Mouse (Mus musculus): ENCODE measurements around the gene Cdk20.

Cdk20 gene

GRCm38 (mm10) chr13:64432017-64432995 is at the start of gene Cdk20:
Gene Cdk20 (plus strand): TSS chr13:64432314.
- DNase-seq (ENCODE audit: low read depth, low spot score) = peak; percentile 93

DNA sequence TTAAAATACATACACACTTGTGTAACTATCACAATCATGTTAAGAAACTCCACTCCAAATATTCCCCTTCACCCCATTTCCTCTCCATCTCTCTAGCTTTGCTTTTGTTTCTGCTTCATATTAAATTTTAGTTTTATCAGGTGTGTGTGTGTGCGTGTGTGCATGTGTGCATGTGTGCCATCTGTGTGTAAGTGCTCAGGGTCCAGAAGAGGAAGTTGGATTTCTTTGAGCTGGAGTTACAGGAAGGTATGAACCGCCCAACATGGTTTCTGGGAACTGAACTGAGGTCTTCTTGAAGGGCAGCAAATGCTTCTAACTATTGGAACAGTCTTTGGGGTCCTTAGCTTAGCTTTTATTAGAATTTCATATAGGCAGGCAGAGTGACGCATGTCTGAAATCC is 47.2 kb upstream of the Cdk20 start:
- no peak for DNase-seq (ENCODE audit: low read depth, low spot score)

- DNase-seq (ENCODE audit: low read depth, low spot score) = no peak
These were observed 46.1 kb upstream of the Cdk20 start for GRCm38 (mm10) chr13:64386048-64386447.

DNA sequence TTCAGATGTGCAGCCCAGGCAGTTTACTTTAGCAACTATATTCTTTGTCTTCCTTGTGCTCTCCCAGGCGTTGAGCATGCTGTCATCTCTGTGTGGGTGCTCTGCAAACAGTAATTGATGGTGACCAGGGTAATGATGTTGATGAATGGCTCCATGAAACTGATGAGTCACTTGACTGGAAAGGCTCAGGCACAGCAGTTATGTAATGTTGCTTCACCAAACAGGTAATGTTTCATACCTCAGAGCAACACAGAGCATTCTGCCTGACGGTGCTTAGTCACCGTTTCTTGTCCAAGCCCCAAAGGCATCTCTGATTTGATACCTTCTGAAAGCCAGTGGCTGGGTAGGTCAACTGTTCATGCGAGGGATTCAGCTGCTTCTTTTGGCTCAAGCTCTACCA is 43.7 kb upstream of the Cdk20 start:
- DNase-seq (ENCODE audit: low read depth, low spot score) = no peak

DNA sequence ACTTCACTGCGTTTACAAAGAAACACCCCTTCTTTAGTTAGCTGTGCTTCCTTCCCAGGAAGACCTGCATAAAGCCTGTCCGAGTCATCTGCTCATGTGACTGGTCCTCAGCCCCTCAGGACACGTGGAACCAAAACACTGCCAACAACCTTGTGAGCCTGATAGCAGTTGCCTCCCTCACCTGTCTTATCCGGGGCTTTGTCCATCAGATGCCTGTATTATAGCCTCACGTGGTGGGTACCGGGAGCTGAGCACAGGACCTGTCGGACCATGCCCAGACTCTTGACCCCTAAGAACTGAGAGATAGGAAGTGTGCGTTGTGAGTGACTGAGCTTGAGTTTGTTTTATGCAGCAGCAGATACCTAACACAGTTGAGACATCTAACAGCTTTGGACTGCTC is 35.1 kb upstream of the Cdk20 start:
- no peak for DNase-seq (ENCODE audit: low read depth, low spot score)

- DNase-seq (ENCODE audit: low read depth, low spot score) = no peak
These were observed 34.0 kb upstream of the Cdk20 start for GRCm38 (mm10) chr13:64398065-64398464.

GRCm38 (mm10) chr13:64399906-64400305 is 32.2 kb upstream of the Cdk20 start:
- DNase-seq (ENCODE audit: low read depth, low spot score) = no peak

- DNase-seq (ENCODE audit: low read depth, low spot score) = no peak
These were observed 31.2 kb upstream of the Cdk20 start for GRCm38 (mm10) chr13:64400801-64401361.

DNA sequence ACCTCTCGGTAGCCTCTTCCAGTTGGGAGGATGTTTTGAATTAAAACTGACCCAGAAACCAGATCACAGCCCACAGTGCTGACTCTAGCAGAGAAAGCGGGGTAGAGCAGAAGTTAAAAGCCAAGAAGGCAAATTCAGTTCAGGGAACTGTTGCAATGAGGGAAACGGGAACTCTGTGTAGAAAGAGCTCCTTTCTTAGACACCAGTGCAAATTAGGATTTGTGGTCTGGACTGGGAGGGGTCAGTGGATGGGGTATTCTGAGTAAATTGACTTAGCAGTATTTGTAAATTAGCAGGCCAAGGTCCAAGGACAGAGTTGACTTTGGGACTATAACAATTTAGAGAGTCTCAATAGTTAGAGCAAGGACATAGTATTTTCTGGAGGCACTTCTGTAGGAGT is 30.1 kb upstream of the Cdk20 start:
- no peak for DNase-seq (ENCODE audit: low read depth, low spot score)

DNA sequence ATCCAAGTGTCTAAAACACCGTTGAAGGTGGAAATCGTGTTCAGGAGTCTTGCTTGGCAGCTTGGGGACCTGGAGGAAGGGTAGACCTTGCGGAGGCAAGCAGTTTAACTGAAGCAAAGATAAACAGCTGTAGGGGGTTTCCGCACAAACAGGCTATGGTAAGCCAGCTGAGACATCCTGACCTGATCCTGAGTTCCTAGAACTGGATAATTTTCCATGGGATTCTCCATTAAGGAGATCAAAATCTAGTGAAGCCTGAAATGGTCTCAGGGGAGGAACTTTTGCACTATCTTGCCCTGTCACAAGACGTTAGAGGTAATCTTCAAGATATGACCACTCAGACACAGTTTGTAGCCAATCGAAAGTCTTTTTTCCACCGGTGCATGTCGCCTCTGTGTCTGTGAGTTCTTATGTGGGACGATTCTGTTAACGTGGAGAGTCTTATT is 29.6 kb upstream of the Cdk20 start:
- no peak for DNase-seq (ENCODE audit: low read depth, low spot score)

GRCm38 (mm10) chr13:64402951-64403460 is 29.1 kb upstream of the Cdk20 start:
- no peak for DNase-seq (ENCODE audit: low read depth, low spot score)

GRCm38 (mm10) chr13:64403519-64403918 is 28.6 kb upstream of the Cdk20 start:
- DNase-seq (ENCODE audit: low read depth, low spot score) = no peak

- DNase-seq (ENCODE audit: low read depth, low spot score) = no peak
These were observed 26.6 kb upstream of the Cdk20 start for GRCm38 (mm10) chr13:64405550-64405949.

GRCm38 (mm10) chr13:64407992-64408391 is 24.1 kb upstream of the Cdk20 start:
- no peak for DNase-seq (ENCODE audit: low read depth, low spot score)

GRCm38 (mm10) chr13:64410604-64411003 is 21.5 kb upstream of the Cdk20 start:
- DNase-seq (ENCODE audit: low read depth, low spot score) = no peak

GRCm38 (mm10) chr13:64411282-64411681 is 20.8 kb upstream of the Cdk20 start:
- DNase-seq (ENCODE audit: low read depth, low spot score) = no peak

- DNase-seq (ENCODE audit: low read depth, low spot score) = no peak
These were observed 19.3 kb upstream of the Cdk20 start for GRCm38 (mm10) chr13:64412752-64413257.

DNA sequence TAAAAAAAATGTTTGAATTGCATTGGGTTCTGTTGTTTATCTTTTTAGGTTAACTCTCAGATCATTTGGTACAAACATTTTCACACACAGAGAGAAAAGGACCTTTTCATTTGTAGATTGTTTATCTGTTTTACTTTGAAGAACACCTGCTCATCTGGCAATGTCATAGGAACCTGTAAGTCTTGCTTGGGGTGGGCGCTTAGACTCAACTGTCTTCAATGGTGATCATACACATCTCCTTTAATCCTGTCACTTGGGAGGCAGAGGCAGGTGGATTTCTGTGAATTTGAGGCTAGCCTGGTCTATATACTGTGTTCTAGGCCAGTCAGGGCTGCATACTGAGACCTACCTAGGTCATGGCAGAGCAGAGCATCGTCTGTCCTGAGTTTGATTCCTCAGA is 16.5 kb upstream of the Cdk20 start:
- no peak for DNase-seq (ENCODE audit: low read depth, low spot score)

DNA sequence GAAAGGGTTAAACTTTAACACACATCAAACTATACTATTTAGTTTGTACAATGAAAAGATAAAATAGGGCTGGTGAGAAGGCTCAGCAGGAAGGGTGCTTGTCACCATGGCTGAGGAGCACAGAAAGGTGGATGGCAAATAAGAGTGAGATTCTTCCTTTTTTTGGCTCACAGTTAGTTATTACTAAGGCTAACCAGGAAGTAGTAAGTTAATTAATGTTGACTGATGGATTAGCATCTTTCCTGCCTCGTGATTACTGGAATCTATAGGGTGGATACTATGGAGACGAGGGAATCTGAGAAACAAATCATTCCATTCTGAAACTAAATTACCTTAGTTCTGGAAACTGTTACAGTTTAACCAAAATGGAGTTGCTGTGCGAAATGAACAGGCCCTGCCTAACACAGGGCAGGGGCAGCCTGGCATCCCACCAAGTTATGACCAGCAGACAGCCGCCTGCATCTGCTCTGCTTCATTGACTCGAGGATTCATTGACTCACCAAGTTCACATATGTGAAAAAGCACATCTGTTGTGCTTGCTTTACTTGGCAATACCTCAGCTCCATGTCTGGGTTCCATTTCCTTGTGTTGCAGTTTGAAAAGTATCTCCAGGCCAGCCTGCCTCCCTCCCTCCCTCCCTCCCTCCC is 15.0 kb upstream of the Cdk20 start:
- no peak for DNase-seq (ENCODE audit: low read depth, low spot score)

DNA sequence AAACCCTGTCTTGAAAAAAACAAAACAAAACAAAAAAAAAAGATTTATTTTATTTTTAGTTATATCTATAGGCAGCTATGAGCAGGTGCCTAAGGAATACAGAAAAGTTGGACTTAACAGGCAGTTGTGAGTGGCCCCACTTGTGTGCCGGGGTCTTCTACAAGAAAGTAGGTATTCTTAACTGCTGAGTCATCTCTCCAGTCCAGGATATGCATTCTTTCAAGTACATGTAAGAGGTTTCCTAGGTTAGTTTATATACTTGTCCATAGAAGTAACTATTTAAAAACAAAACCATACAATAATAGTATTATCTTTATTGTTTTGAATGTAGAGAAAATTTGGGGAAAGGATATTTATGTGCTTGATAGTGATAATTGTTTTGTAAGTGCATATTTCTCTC is 11.3 kb upstream of the Cdk20 start:
- DNase-seq (ENCODE audit: low read depth, low spot score) = no peak

DNA sequence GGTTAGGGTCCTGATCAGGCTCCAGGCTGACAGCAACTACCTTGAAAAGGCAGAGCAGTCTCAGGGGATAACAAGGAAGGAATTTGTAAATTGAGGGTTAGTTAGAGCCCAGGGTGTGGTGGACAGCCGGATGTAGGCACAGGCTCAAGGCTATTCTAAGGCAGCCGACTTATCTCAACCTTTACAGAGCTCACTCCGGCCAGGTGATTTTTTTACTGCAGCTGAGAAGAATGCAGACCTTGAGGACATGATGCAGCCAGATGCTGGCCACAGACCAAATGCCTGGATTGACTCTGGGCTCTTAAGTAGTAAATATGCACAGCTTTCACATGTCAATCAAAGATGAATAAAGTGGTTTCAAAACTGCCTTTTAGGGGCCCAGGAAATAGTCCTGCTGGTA is 10.7 kb upstream of the Cdk20 start:
- no peak for DNase-seq (ENCODE audit: low read depth, low spot score)

Measured in CD4-positive helper T cell, adult 2 months (primary cell).